Mouse (Mus musculus) heart, embryonic 11.5 days (tissue): Measurements from ENCODE around the gene Cyth1. TPM values are rescaled to one million over a fixed set of nuclear protein-coding genes. Genes with fewer than 3 reads are reported as not detected.

Experiments used
- ATAC-seq: fragments of 200-750 bp; cut with Nextera tagmentation; replicated peaks from 2 replicates; pipeline ENCODE4 v1.8.0; 2017; ENCODE audit warnings: moderate library complexity; ENCODE audit not compliant: insufficient number of reproducible peaks, low FRiP score, low TSS enrichment
- H3K27ac ChIP-seq: fragments of 300-500 bp; sonication (generic); 2 replicates; pipeline ENCODE4 v1.5.1; 2014; ENCODE audit warnings: mild to moderate bottlenecking, low read depth, low read length
- H3K27me3 ChIP-seq: fragments of 300-500 bp; sonication (generic); 2 replicates; pipeline ENCODE4 v1.6.1; 2014; ENCODE audit warnings: mild to moderate bottlenecking, low read length, mixed read lengths; ENCODE audit not compliant: control insufficient read depth, insufficient read depth
- H3K36me3 ChIP-seq: fragments of 300-500 bp; sonication (generic); 2 replicates; pipeline ENCODE4 v1.6.1; 2014; ENCODE audit warnings: mild to moderate bottlenecking, low read length, moderate library complexity, mixed read lengths; ENCODE audit not compliant: control insufficient read depth, insufficient read depth
- H3K4me1 ChIP-seq: fragments of 300-500 bp; sonication (generic); 2 replicates; pipeline ENCODE4 v1.6.1; 2014; ENCODE audit warnings: low read length; ENCODE audit not compliant: control insufficient read depth, insufficient read depth
- H3K4me2 ChIP-seq: fragments of 300-500 bp; sonication (generic); 2 replicates; pipeline ENCODE4 v1.6.1; 2014; ENCODE audit warnings: mild to moderate bottlenecking, moderate library complexity
- H3K4me3 ChIP-seq: fragments of 300-500 bp; sonication (generic); 2 replicates; pipeline ENCODE4 v1.5.1; 2014; ENCODE audit warnings: low read depth, low read length
- H3K9ac ChIP-seq: fragments of 300-500 bp; sonication (generic); 2 replicates; pipeline ENCODE4 v1.6.1; 2014; ENCODE audit warnings: mild to moderate bottlenecking, low read depth, low read length, moderate library complexity
- H3K9me3 ChIP-seq: fragments of 300-500 bp; sonication (generic); replicated peaks from 2 replicates; pipeline ENCODE4 v1.6.1; 2016; ENCODE audit warnings: low read length; ENCODE audit not compliant: control insufficient read depth
- WGBS: fragments of 180-500 bp; shearing (Covaris S2); extraction: QIAGEN DNeasy Blood & Tissue Kit; methylation state at CpG from one replicate; pipeline ENCODE4 v1.1.7; 2014; ENCODE audit not compliant: insufficient replicate concordance; 5-methylcytosine and 5-hydroxymethylcytosine counted together
- polyA plus RNA-seq: library from polyadenylated mRNA; unstranded; fragments of >200 nt; fragmentation: Nextera tagmentation; extraction: Ambion mirVana; gene quantifications from 2 replicates; pipeline ENCODE4 v1.2.1, GENCODE M21; 2014

Gene Cyth1
- 10.6 and 12.7 TPM in 2 replicates for polyA plus RNA-seq

- ATAC-seq = peak; percentile 97
- H3K9me3 ChIP-seq = no peaks in the 10 kb centered on the region
- peak within 1 kb of the TSS; percentile 80 for H3K9ac ChIP-seq
- peak within 1 kb of the TSS; percentile 75 for H3K4me2 ChIP-seq
- peak within 1 kb of the TSS; percentile 92 for H3K27ac ChIP-seq
- under 1% methylated on average over 85 of the region's 86 CpGs for WGBS
- H3K27me3 ChIP-seq = no peaks in the 10 kb centered on the region
- peak within 1 kb of the TSS; percentile 93 for H3K4me3 ChIP-seq
- H3K36me3 ChIP-seq = no peaks in the 10 kb centered on the region
- H3K4me1 ChIP-seq = peaks cover 28% of the 10 kb centered on the region
Measured at GRCm38 (mm10) chr11:118248150-118249011, at the start of gene Cyth1. Gene Cyth1, minus strand, starts transcription at chr11:118248592.

GRCm38 (mm10) chr11:118297967-118298366 lies 49.6 kb upstream of the Cyth1 start:
- Histone ChIP-seq H3K27me3 (no peaks in the 10 kb centered on the region), H3K9ac (no peak overlapping the region), H3K27ac (no peak overlapping the region), H3K4me1 (no peaks in the 10 kb centered on the region), H3K9me3 (no peaks in the 10 kb centered on the region), H3K36me3 (peaks cover 3% of the 10 kb centered on the region; the same call in 1 of the 2 replicates), H3K4me2 (no peak overlapping the region), H3K4me3 (no peak overlapping the region)
- 84% methylated on average over 3 of the region's 3 CpGs for WGBS
- ATAC-seq = no peak

GRCm38 (mm10) chr11:118295026-118295425 lies 46.6 kb upstream of the Cyth1 start:
- 74% methylated on average over 1 of the region's 2 CpGs for WGBS
- Histone ChIP-seq H3K4me2 (no peak overlapping the region), H3K4me3 (no peak overlapping the region), H3K36me3 (no peaks in the 10 kb centered on the region), H3K9ac (no peak overlapping the region), H3K27ac (no peak overlapping the region), H3K4me1 (peaks cover 2% of the 10 kb centered on the region; the same call in 1 of the 2 replicates), H3K9me3 (no peaks in the 10 kb centered on the region), H3K27me3 (no peaks in the 10 kb centered on the region)
- no peak for ATAC-seq

- Histone ChIP-seq H3K9me3 (no peaks in the 10 kb centered on the region), H3K27ac (no peak overlapping the region), H3K4me3 (no peak overlapping the region), H3K4me1 (peaks cover 11% of the 10 kb centered on the region), H3K36me3 (no peaks in the 10 kb centered on the region), H3K27me3 (no peaks in the 10 kb centered on the region), H3K4me2 (no peak overlapping the region), H3K9ac (no peak overlapping the region)
- ATAC-seq = no peak
- WGBS = 64% methylated on average over 6 of the region's 6 CpGs
Measured at GRCm38 (mm10) chr11:118292671-118293070, 44.3 kb upstream of the Cyth1 start.

- no peaks in the 10 kb centered on the region for H3K9me3 ChIP-seq
- H3K9ac ChIP-seq = peak within 1 kb of the TSS; percentile 96
- H3K27ac ChIP-seq = peak within 1 kb of the TSS; percentile 76
- peaks cover 11% of the 10 kb centered on the region for H3K4me1 ChIP-seq
- peak within 1 kb of the TSS; percentile 95 for H3K4me2 ChIP-seq
- peak within 1 kb of the TSS; percentile 96 for H3K4me3 ChIP-seq
- H3K36me3 ChIP-seq = peaks cover 15% of the 10 kb centered on the region
- no peaks in the 10 kb centered on the region for H3K27me3 ChIP-seq
- ATAC-seq = peak; percentile 98
- WGBS = 2% methylated on average over 68 of the region's 68 CpGs
Measured at GRCm38 (mm10) chr11:118289999-118290889, 41.9 kb upstream of the Cyth1 start, which contains the start of gene Usp36. Gene Usp36, minus strand, starts transcription at chr11:118290244.

- H3K4me2 ChIP-seq = peak overlapping the region; percentile 95
- peaks cover 11% of the 10 kb centered on the region for H3K4me1 ChIP-seq
- H3K27me3 ChIP-seq = no peaks in the 10 kb centered on the region
- WGBS = under 1% methylated on average over 22 of the region's 22 CpGs
- peak overlapping the region; percentile 96 for H3K9ac ChIP-seq
- no peaks in the 10 kb centered on the region for H3K9me3 ChIP-seq
- peaks cover 21% of the 10 kb centered on the region for H3K36me3 ChIP-seq
- peak; percentile 6; the same call in 1 of the 2 replicates for ATAC-seq
- H3K4me3 ChIP-seq = peak overlapping the region; percentile 96
- peak overlapping the region; percentile 76 for H3K27ac ChIP-seq
Measured at GRCm38 (mm10) chr11:118289562-118289961, 41.2 kb upstream of the Cyth1 start.

- Histone ChIP-seq H3K4me3 (peak overlapping the region; percentile 96), H3K9ac (peak overlapping the region; percentile 96), H3K4me1 (peaks cover 11% of the 10 kb centered on the region), H3K27ac (no peak overlapping the region; the same call in 1 of the 2 replicates), H3K27me3 (no peaks in the 10 kb centered on the region), H3K9me3 (no peaks in the 10 kb centered on the region), H3K4me2 (peak overlapping the region; percentile 95), H3K36me3 (peaks cover 24% of the 10 kb centered on the region)
- no peak for ATAC-seq
- under 1% methylated on average over 16 of the region's 16 CpGs for WGBS
Measured at GRCm38 (mm10) chr11:118289037-118289511, 40.7 kb upstream of the Cyth1 start.

GRCm38 (mm10) chr11:118287573-118287972 lies 39.2 kb upstream of the Cyth1 start:
- no peak overlapping the region for H3K9ac ChIP-seq
- no peak for ATAC-seq
- no peaks in the 10 kb centered on the region for H3K9me3 ChIP-seq
- no peak overlapping the region for H3K4me3 ChIP-seq
- H3K4me1 ChIP-seq = peaks cover 11% of the 10 kb centered on the region
- no peak overlapping the region for H3K27ac ChIP-seq
- no peak overlapping the region for H3K4me2 ChIP-seq
- no peaks in the 10 kb centered on the region for H3K27me3 ChIP-seq
- 92% methylated on average over 9 of the region's 9 CpGs for WGBS
- peaks cover 31% of the 10 kb centered on the region for H3K36me3 ChIP-seq
